Mouse (Mus musculus): ENCODE data around the gene Tubd1.

Gene Tubd1

DNA sequence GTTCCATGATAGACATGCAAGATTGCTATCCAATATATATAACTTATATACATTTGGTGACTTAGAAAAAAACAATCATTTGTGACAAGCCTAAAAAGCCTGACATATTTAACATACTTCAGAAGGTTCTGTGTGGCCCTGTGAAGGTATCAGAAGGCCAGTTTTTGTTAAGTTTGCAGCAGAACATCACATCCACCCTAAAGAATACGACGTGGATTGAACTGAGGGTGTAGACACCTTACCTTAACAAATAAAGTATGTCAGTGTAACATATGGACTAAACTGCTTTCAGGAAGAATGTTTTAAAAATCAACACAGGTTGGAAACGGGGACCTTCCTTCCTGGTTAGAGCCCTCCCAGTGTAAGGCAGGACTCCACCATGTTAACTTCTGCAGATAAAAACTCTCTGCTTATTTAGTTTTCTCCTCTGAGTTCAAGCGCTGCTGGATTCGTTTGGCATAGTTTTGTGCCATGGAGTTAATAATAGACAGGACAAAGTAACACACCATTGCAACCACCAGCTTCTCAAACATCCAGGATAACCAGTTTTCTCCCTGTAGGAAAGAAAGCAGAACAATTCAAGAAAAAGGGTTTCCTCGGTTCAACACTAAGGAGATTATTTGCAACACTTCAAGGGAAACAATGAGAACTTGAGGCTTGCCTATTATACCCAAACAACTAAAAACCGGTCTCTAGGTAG, 40.3 kb downstream of the Tubd1 start:
- DNase-seq = no peak

DNA sequence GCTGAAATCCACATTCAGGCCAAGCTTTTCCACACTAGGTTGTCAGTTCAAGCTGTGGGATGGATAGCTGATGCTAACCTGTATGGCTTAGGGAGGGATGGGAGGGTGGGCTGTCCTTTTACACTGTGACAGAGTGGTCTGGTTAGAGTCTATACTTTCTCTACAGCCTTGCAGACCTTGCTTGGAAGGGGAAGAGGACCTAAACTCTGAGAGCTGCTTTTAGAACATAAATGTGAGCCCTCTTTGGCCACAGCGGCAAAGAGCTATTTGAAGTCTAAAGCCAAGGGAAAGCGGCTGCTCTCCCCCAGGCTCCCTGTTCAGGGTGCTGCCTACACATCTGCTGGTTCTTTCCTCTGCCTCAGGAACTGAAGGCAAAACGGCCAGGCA, 40.8 kb downstream of the Tubd1 start:
- DNase-seq = no peak

DNA sequence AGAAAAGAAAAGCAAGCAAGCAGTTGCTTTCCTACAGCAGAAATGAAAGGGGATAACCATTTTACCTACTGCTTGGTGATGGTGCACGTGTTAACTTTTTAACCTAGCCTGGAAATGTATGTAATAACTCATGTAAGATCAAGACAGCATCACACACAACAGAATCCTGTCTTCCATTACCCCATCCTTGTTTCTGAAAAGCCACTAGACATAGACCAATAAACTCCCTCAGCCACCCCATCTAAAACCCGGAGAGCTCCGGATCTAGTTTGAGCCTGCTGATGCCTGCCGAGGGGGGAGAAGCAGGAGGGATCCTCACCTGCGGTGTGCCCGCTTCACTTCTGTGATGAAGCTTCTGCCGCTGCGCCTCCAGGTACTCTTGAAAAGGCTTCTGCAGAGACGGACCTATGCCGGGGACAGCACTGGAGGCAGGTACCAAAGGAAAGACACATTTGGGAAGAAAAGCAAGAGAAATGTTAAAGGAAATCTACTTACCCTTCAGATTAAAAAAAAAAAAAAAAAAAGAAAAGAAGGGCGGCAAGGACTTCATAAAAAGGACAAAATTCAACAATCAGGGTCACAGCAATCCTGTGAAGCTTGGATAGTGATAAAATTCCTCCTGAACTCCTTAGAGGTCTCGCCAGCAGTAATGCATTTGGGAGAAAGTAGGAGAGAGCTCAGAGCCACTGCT, 41.5 kb downstream of the Tubd1 start:
- no peak for DNase-seq

DNA sequence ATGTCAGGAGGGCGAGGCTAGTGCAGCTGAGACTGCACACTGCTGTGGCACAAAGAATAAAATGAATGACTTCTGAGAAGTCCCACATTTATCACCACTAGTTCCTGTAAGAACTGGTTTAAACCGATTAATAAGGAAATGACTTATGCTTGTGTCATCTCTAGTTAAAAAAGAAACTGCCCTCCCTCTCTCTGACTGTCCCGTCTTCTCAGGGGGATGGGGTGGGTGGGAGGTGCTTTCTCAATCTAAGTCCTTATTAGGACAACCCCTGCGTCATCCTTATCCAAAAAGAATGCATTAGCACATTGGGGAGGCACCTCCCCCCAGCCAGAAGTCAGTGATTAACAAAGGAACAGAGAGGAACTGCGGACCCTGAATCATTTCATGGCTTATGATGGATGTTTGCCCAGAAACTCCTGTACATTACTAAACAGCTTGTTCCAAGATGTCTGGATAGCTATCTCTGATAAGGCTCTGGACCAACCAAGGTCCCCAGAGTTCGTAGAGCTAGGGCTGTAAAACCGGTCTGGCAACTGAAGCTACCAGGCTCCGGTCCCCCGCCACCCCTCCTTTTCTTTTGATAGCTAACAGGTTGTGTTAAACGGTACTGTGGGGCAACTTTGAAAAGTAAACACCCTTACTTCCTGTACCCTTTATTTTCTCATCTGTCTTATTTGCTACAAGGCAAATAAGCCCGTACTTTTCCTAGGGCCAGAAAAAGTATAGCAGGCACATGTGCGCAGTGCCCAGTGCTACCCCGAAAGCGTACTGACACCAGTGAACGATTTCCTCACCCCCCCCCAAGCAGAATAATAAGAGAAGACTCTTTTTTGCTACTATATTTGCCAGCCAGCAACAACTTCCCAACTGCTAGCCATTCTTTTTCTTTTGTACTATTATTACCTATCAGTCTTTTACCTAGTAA, 42.3 kb downstream of the Tubd1 start:
- DNase-seq = no peak

DNA sequence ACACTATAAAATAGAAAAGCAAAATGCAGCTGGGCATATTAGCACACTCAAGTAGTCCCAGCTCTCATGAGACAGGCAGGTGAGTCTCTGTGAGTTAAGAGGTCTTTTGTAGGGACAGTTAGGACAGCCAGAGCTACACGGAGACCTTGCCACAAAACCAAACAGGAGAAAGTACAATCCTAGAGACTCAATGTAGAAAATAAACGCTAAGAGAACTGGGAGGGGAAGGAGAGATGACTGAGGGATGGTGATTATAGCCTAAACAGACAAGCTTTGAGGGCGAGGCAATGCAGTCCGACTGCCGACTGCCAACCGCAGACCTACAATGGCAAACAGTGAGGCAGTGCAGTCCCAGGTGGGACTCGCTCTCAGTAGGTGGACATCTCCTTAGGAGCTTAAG, 43.0 kb downstream of the Tubd1 start:
- DNase-seq = no peak

DNA sequence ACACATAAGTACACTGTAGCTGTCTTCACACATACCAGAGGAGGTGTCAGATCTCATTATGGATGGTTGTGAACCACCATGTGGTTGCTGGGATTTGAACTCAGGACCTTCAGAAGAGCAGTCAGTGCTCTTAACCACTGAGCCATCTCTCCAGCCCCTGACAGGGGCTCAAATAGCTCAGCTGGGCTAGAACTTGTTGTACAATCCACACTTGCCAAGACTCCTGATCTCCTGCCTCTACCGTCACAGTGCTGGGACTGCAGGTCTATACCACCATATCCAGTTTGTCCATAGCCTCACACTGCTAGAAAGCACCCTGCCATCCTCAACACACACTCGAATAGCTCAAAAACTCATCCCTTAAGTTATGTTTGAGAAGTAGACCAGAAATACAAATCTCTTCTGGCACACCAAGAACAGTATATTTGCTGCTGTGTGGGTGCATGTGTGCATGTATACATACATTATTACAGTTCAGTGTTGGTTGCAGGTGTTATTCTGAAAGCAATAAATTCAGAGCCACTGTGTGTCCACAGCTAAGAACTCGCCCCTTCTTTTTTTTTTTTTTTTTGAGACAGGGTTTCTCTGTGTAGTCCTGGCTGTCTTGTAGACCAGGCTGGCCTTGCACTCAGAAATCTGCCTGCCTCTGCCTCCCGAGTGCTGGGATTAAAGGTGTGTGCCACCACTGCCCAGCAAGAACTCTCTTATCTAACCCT, 44.0 kb downstream of the Tubd1 start:
- DNase-seq = no peak

DNA sequence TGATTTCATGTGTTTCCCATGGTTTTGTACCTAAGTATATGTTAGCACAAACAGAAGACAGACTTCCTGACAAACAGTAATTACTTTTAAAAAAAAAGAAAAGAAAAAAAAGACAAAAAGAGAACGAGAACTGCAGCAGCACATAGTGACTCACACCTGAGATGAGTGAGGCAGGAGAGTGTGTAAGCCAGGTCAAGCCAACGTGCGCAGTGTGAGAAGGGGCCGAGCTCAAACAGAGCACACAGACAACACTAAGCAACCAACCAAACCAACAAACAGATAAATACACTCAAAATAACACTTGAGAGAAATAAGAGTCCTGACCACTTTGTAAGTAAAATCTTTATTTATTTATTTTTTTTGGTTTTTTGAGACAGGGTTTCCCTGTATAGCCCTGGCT, 45.3 kb downstream of the Tubd1 start:
- DNase-seq = no peak

DNA sequence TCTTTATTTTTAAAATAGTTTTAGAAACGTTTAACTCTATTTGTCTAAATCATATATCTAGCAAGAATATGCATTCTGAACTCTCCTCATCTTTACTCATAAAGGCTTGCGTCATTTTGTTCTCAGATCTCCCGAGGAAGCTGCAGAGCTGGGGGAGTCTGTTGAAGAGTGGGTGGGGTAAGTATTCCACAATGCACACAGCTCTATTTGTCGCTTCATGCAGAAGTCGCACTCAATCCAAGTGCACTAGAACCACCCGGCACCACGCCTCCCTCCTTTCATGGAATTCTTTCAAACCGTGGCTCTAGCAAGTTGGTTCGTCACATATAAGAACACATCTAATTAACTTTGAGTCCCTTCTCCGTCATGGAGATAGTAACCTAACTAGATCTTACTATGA, 45.8 kb downstream of the Tubd1 start:
- DNase-seq = no peak

DNA sequence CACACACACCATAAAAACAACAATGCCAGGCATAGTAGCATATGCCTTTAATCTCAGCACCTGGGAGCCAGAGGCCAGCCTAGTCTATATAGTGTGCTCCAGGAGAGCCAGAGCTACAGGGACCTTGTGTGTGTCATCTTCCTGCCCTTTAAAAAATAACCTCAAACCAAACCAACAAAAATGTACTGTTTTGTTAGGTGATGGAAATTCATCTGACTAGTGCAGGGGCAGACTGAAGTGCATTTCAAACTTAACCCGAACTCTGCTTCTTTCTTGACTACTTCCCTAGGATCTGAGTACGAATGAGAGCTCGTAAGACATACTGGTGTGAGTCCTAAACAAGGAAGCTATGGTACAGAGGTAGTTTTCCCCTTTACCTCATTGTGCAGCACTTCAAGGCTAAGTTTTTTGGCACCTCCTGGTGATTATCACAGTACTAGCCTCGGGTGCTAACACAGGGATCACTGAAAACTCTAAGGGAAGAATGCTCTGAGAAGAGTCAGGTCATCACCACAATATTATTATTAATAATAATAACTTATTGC, 46.6 kb downstream of the Tubd1 start:
- no peak for DNase-seq

DNA sequence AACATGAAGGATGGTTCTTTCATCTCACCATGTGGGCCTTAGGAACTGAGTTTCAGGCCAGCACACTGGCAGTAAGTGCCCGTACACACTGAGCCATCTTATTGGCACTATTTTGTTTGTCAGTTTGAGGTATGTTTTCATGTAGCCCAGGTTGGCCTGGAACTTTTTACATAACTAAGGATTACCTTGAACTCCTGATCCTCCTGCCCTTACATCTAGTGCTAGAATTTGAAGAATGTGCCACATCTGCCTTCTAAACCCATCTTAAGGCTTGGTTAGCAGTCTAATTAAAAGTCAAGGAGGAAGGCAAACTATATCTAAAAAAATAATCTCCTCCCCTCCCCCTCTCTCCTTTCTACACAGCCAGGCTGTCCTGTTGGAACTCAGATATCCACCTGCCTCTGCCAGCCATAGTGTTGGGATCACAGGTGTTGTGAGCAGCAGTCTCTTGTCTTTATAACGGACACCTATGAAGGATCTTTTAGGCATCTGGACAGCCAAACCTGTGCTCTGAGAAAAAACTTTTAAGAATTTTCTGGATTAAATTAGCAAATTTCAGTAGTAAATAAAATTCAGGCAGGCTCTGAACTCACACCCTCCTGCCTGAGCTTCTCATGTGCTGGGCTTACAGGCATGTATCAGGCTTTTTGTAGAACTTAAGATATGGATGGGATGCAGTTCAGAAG, 47.3 kb downstream of the Tubd1 start:
- no peak for DNase-seq

DNA sequence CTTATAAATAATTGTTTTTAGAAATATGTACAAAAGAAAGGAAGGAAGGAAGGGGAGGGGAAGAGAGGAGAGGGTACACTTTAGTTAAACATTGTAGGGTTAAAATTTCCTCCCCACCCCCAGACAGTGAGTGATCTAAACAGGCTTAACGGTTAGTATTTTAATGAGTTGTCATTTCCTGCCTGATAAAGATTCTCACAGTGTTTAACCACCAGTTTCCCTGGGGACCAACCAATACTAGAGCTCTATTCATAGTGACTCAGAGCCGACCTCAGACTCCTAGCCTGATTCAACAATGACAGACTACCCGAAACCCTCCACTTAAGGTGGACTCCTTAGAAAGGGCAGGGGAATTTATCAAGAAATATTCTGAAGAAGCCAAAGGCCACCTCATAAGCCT, 48.2 kb downstream of the Tubd1 start:
- DNase-seq = no peak

DNA sequence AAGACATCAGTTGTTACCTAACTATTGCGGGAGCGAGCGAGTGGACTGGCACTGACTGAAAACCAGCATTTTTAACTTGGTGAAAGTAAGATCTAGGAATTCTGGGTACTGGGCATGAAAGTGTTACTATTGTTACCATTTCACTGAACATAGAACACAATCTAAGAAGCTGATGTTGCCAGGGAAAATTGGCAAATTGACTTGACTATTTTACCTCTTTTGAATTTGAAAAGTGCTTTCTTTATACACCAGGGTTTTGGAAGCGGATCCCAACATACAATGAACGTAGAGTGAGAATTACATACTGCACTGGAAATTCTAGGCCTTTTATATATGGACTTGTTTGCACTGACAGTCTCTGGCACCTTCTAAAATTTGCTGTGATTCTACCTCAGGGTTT, 48.7 kb downstream of the Tubd1 start:
- DNase-seq = no peak

DNA sequence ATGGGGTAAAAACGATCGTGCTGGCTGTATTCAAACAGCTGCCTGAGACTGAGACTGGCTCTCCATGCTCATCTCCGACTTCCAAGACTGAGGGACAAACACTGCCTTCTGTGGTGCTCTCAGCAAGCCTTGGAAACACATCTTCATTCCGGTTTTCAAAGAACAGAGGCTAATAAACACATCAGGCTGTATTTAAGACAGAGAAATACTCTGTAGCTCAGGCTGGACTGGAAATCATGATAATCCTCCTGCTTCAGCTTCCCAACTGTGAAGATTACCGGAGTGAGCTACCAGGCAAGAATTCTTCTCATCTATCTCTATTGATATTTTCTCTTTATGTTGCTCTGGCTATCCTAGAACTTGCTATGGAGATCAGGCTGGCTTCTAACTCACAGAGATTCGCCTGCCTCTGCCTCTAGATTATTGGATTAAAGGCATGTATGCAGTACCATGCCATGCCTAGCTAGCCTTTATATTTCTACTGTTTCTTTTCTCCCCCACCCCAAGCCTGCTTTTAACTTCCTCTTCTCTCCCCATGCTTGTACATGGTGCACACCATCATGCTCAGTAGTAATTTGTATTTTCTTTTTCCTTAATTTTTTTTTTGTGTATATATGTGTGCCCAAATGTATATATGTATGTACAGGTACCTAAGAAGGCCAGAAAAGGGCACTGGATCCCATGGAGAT, 49.5 kb downstream of the Tubd1 start:
- DNase-seq = no peak

DNA sequence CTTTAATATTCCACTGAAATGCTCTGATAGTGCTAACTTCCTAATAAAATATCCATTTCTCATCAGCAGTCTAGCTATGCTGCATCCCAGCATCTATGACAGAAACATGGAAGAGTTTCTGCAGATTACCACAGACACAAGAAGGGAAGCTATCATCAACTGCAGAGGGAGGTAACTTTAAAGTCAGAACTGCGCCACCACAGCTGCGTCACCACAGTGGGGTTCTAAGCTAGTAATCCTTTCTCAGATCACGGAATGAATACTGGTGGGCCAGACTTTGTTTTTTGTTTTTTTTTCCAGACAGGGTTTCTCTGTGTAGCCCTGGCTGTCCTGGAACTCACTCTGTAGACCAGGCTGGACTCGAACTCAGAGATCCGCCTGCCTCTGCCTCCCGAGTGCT, 50.6 kb downstream of the Tubd1 start:
- DNase-seq = no peak

DNA sequence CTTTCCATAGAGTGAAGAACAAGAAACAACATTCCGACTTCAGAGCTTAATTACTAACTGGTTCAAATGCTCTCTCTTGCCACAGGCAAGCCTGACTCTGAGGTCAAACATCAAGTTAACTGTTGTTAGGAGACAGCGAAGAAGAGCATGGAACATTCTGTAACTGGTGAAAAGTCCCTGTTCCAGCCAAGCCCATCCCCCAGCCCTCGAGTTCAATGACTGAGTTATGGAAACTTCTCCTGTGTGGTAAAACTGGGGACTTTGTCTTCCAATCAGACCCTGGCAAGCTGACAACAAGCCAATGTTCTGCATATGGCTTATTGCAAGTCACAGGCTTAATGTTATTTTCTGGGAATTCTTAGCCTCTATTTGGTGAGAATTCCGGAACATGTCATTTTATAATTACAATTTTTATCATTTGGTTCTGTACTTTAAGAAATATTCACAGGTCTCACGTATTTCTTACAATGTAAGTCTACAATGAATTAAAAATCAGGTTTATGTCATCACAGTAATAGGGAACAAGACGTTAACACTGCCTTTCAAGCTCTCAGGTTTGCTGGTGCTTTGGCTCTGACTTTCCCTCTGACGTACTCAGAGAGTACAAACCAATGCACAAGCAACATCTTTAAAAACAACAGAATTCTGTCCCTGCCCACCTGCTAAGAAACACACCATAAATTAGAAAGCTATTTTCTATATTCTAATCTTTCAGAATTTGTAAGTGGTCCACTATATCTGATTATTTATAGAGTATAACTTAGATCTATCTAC, 51.6 kb downstream of the Tubd1 start:
- DNase-seq = peak; percentile 17 to 46

DNA sequence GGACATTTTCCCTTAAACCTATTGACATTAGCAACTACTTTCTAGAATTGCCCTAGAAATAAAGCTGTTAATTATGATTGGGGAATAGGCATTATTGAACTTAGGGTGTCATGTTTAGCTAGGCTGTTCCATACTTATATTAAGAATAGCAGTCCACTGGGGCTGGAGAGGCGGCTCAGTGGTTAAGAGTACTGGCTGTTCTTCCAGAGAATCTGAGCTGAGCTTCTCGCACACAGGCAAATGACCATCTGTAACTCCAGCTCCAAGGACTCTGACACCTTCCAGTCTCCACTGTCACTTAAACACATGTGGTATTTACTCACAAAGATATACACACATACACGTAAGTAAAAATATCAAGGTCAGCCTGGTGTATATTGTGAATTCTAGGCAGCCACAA, 52.2 kb downstream of the Tubd1 start:
- DNase-seq = no peak

DNA sequence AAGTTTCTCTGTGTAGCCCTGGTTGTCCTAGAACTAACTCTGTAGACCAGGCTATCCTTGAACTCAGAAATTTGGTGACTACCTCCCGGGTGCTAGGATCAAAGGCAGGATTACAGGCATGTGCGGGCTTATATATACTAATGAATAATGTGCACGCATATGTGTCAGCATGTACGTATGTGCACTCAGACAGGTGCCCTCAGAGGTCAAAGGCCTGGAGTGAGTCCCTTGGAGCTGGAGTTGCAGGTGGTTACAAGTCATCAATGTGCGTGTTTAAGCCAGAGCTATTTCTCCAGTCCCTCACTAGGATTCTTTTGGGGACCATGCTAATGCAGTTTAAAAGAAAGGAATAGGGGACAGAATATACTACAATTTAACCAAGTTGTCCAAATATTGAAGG, 53.4 kb downstream of the Tubd1 start:
- DNase-seq = no peak

DNA sequence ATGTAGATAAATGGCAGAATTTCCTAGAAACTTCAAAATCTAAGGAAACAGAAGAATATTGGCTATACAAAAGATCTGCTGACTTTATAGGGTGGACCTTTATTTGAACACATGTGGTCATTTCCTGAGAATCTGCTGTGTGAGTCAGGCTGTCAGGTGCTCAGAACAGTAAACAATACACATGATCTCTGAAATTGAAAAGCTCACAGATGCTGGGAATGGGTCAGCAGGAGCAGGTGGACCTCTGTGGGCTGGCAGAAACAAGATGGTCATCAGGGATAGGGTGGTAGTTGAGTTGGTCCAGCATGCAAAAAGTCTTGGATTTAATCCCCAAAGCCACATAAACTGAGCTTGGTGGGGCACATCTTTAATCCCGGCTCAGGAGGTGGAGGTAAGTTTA, 53.8 kb downstream of the Tubd1 start:
- DNase-seq = no peak

DNA sequence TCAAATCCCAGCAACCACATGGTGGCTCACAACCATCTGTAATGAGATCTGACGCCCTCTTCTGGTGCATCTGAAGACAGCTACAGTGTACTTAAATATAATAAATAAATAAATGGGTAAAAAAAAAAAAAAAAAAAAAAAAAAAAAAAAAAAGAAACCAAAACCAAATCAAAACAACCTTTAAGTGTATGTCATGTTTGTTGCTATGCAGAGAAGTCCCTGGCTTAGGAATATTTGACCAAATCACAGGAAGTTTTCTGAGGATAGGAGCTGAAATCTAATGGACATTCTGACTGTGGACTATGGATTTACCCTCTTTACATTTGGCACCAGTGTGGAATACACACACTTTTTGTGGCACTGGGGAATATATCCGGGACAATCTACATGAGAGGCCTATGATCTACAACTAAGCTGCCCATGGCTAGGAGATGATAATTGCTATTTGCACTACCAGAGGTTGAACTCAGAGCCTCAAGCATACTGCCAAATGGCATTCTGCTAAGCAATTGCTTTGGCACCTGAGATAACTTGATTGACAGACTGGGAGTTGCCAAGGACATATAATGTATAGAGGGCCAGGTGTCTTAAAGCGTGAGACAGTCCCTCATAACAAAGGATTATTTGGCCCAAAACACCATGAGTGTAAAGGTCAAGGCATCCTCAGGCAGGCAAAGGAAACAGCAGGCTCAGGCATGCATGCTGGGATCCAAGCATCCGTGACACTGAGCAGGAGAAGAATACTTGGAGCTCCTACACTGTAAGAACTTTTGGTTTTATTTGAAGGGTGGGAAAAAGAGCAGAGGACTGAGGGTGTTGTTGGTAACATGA, 54.8 kb downstream of the Tubd1 start:
- DNase-seq = no peak

DNA sequence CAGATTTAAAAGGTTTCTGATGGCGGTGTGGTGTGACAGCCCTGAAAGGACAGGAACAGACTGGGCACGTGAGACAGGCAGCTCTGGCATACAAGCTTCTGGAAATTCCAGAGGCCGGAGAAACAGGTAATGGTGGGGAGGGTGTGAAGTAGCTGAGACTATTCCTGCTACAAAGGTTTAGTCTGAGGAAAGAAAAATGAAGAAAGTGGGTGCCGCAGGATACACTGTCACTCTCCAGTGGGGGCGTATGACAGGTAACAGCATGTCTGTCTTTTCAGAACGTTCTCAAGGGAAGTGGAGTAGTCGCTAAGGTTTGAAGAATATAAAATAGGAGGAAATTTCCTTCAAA, 55.4 kb downstream of the Tubd1 start:
- DNase-seq = no peak
